Mouse (Mus musculus): ENCODE data around the gene Taf6l.
"Not testable (repeated sequence)": the region's sequence is repeated elsewhere in the genome, so short reads cannot be mapped to it uniquely, and the experiment has no call there.

Gene Taf6l

DNA sequence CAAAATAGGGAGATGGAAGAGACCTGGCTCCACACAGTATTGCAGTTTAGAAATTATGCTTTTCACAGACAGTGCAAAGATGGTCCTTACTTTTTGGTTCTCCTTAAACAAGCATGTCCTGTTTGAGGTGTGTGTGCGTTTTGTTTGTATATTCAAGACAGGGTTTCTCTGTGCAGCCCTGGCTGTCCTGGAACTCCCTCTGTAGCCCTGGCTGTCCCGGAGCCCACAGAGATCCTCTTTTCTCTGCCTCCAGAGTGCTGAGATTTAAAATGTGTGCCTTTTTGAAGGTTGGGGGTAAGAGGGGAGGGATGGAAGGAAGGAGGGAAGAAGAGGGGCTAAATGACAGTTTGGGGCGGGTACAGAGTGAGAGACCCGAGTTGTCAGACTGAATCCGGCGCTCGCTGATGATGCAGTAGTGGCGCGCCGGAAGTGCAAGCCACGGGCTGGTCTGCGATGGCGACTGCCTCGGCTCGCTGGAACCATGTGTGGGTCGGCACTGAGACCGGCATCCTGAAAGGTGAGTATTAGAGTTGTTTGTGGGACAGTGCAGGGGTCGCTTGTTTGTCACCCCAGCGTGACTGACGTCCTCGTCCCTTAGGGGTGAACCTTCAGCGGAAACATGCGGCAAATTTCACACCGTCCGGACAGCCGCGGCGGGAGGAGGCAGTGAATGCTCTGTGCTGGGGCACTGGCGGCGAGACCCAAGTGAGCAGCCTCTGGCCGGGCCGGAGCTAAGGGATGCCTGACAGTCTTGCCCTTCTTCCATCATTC, 50.6 kb downstream of the Taf6l start, which contains the start of gene Wdr74:
Wdr74 (plus strand) TSS at position 439 of the 771 bp plus-strand sequence.
- DNase-seq: peak; percentile 94

GRCm38 (mm10) chr19:8734334-8734733, 51.9 kb downstream of the Taf6l start:
- DNase-seq: no peak

DNA sequence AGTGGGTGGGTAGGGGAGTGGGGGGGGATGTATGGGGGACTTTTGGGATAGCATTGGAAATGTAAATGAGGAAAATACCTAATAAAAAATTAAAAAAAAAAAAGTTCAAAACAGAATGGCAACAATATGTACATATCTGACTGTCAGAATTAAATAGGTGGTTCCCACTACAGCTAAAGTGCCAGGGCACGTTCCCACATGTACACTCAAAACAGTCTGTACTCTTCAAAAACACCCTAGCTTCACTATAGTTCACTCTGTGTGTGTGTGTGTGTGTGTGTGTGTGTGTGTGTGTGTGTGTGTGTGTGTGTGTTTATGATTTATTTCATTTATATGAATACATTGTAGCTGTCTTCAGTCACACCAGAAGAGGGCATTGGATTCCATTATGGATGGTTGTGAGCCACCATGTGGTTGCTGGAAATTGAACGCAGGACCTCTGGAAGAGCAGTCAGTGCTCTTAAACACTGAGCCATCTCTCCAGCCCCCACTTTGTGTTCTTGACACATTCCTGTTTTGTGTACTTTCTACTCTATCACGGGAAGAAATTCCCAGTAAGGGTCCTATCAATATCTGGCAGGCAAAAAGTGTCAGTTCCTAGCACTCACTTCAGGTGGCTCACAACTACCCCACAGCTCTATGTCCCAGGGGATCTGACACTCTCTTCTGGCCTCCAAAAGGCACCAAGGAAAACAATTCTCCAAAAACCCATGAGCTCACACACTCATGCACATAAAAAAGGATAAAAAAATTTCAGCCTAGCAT, 57.7 kb downstream of the Taf6l start:
- not testable (repeated sequence) for DNase-seq

- no peak for DNase-seq
These were observed 58.6 kb downstream of the Taf6l start for GRCm38 (mm10) chr19:8727495-8728114.

DNA sequence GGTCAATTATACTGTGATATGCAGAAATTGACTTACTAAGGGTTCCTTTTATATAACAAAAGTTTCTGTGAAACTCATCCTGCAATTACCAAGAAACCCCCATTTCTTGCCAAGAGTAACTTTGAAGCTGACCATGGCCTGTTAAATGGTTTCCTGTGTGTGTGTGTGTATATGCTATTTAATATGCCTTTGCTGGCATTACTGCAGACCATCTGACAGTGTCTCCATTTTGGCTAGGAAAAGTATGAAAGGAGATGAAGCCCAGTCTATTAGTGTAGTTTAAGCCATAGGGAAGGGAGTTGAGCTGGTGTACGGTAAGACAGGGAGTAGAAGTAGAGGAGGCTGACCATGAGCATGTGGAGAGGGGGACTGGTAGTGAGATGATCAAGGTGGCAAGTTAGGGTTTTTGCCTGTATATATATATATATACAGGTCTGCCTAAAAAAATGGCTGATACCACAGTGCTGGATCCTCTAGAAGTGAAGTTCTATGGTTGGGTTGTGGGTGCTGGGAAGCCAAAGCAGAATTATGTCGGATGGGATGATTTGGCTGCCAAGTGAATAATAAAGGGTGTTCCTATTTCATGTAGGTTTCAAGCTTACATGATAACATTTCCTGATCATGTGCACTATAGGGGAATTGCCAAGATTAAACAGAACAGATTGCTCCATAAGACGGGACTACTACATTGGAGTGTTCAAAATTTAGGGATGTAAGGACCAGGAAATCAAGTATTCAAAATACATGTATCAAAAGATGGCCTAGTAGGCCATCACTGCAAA, 59.4 kb downstream of the Taf6l start:
- no peak for DNase-seq

DNA sequence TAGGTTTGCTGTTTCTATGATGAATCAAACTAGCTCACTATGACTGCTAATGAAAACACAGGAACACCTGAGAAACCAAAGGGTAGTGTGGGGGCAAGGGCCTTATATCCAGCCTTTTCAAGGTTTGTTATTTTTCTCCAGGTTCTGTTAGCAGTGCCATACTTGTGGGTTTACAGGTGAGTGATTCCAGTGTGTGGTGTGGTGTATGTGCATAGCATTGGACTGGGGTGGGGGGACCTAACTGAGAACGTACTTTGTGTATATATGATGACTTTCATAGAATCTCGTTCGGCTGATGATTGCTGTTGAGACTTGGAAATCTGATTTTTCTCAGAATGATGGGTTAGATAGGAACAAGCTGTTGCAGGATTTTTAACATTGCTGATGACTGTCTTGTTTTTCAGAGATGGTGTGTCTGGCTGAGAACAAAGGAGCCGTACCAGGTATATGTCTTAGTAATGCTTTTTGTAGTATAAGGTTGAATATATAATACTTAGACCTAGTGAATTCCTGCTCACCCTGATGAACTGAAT, 61.1 kb downstream of the Taf6l start:
- no peak for DNase-seq

All from right cerebral cortex, adult 18-20 months (tissue).